Mouse (Mus musculus): ENCODE measurements at regions not wholly inside any gene's neighbourhood (a gene's known extent, or its start where the extent isn't known, plus 50 kb on each side); places are given as distances from the start of the nearest gene placed in this dataset.
A peak's percentile ranks its signal among the peaks of the same experiment; 100 is the strongest.

DNA sequence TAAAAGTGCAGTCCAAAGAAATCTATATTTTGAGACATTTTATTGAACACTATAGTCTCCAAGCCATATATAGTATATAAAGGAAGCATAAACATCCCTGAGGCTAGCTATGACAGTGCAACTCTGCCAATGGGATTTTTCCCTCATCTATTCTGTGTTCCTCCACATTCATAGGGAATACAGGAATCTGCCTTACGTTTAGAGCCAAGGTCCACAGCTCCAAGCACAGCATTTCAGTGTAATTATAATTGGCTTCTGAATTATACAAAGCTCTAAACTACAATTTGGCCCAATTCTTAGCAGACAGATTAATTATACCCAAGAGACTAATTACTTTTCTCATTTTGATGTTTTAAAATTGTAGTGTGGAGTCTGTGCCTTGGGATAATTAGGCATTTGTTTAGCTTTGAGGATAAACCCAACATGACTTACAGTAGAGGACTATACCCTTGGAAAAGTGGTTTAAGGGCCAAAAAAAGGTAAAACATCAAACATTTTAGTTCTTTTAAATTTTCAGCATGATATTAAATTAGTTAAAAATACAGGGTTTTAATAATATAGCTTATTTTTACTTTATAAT, 235.0 kb upstream of the Gje1 start:
- no peaks in the 10 kb centered on the region for H3K4me1 ChIP-seq (replicated peaks)
- no peak overlapping the region for H3K4me3 ChIP-seq
- peak; percentile 57; the same call in 1 of the 2 replicates for ATAC-seq (ENCODE audit: low FRiP score)
- no peaks in the 10 kb centered on the region for H3K9me3 ChIP-seq
- no peaks in the 10 kb centered on the region for H3K36me3 ChIP-seq
- H3K27me3 ChIP-seq, result no peaks in the 10 kb centered on the region
- H3K27ac ChIP-seq, result no peak overlapping the region
- no peak overlapping the region for H3K9ac ChIP-seq
- 38% methylated on average over 1 of the region's 1 CpGs for WGBS
- no peak overlapping the region for H3K4me2 ChIP-seq

GRCm38 (mm10) chr10:14941875-14942274, 223.9 kb upstream of the Gje1 start:
- ATAC-seq (ENCODE audit: low FRiP score), result no peak
- Histone ChIP-seq H3K27ac (no peak overlapping the region), H3K27me3 (no peaks in the 10 kb centered on the region), H3K9me3 (no peaks in the 10 kb centered on the region), H3K4me1 (replicated peaks) (no peaks in the 10 kb centered on the region), H3K9ac (no peak overlapping the region), H3K36me3 (no peaks in the 10 kb centered on the region), H3K4me2 (no peak overlapping the region), H3K4me3 (no peak overlapping the region)
- WGBS, result 88% methylated on average over 2 of the region's 2 CpGs

Measured in hindbrain, embryonic 13.5 days (tissue).